Mouse (Mus musculus): ENCODE results near the gene Gm49387.

DNA sequence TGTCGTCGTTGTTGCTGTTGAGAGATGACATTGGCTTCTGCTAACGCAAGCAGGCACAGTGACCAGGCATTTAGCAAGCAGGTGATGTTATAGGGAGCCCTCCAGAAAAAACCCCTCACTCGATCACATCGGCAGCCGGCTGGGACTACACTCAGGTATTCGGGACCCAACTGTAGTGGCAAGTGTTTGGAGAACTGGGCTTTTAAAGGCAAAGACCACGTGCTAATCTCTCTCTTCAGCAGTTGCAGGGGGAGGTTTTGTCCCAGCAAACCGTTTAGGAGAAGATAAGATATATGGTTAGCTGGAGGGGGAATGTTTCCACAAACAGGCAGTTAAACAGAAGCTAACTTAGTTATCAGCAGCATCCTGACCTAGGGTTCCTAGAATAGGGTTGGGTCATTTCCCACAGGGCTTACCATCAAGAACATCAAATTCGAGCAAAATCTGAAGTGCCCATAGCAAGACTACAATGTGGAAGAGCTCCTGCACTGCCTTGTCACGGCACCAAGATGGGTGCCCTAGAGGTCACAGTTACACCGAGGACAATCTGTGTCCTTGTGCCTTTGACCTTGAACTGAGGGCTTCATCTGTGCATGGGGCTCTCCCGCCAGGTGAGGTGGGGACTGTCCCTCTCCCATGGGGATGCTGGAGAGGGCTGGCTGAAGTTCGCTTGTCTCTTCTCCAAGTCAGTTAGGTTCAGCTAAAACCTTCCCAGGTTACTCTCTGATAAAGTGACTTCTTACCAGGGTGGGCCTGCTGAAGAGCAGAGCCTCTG is 12.6 kb upstream of the Gm49387 start:
- no peak for TF ChIP-seq CTCF (IDR thresholded peaks at IDR 0.05; ENCODE audit: low read depth, low read length)
- no peak for TF ChIP-seq POLR2A (IDR thresholded peaks at IDR 0.05; ENCODE audit: insufficient read depth, low read length)
- no peak for TF ChIP-seq EP300 (IDR thresholded peaks at IDR 0.05; ENCODE audit: insufficient read depth, low read depth, low read length)
